Mouse (Mus musculus): ENCODE results near the gene Lonrf2.

Gene Lonrf2

GRCm38 (mm10) chr1:38835568-38836476 lies 689 bp downstream of the Lonrf2 start:
- DNase-seq (ENCODE audit: low spot score) = no peak

DNA sequence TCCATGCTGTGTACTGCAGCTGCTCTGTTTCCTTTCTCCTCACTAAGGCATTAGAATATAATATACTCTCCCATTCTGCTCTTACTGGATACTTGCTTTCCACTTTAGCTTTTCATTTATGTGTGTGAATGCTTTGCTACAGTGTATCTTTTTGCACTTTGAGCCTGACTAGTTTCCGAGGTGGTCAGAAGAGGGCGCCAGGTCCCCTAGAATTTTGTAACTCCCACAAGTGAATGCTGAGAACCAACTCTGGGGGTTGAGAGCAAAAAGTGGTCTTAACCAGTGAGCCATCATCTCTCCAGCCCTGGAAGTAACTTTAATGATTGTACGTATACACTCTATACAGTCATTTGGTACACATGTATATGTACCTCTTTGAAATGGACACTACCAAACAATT lies 1.6 kb downstream of the Lonrf2 start:
- no peak for DNase-seq (ENCODE audit: low spot score)

- DNase-seq (ENCODE audit: low spot score) = no peak
Measured at GRCm38 (mm10) chr1:38824926-38825325, 11.6 kb downstream of the Lonrf2 start.

DNA sequence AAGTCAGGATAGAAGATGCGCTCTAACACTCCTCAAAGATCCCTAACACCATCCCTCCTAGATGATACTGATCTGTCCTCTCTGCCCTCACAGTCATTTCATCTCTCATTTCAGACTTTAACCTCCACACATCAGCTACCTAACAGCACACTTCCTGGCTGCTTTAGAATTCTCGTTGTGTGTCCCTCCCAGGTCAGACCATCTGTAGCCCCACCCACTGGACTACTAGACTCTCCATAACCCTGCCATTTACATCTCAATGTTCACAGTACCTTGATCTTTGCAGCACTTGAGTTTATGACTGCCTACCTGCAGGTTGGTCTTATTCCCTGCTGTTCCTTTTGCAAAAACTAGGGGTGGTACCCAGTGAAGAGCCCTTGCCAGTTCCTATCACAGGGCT lies 12.7 kb downstream of the Lonrf2 start:
- DNase-seq (ENCODE audit: low spot score) = no peak

DNA sequence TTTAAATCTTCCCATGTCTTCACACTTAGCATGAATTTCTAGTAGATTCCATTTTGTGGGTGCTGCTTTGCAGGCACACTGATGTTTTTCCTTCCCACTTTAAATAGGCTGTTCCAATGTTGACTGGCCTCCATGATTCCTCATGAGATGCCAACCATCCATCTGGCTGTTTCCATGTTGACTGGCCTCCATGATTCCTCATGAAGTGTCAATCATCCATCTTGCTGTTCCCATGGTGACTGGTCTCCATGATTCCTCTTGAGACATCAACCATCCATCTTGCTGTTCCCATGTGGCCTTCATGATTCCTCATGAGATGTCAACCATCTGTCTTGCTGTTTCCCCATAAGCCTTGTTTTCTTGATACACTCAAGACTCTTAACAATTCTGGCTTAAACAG lies 16.8 kb downstream of the Lonrf2 start:
- no peak for DNase-seq (ENCODE audit: low spot score)

- DNase-seq (ENCODE audit: low spot score) = no peak
Measured at GRCm38 (mm10) chr1:38817671-38818070, 18.8 kb downstream of the Lonrf2 start.

DNA sequence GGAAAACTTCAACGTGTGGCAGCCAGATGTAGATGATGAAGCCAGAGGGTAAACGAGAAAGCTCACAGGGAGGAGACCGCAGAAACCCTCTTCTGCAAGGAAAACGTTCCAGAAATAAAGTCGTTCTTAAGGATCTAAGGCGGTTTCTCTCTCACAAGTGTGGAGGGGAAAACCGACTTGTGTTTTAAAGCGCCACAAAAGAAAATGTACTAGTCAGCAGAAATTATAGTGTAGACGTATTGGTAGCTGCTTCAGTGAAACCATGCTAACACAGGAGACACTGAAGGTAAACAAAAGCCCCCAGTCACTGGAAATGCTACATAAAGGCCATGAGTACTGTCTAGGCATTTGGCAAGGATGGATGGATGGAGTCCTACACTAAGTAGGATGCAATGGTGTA lies 19.2 kb downstream of the Lonrf2 start:
- no peak for DNase-seq (ENCODE audit: low spot score)

GRCm38 (mm10) chr1:38816306-38816705 lies 20.2 kb downstream of the Lonrf2 start:
- DNase-seq (ENCODE audit: low spot score) = no peak

DNA sequence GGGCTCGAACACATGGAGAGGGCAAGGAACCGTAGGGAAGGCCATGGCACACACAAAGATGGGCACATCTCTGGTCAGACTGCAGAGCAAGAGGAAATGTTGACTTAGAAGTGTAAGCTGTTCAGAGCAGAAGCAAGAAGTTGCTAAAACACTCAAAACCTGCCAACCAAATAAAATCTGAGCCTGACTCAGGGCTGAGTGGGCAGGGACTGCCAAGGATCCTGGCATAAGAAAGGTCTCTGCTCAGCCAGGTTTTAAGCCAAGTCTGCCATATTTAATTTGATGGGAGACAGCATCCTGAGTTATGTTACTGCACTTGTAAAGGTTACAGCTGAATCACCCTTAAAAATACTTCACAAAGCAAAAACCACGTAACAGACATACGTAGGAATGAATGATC lies 29.4 kb downstream of the Lonrf2 start:
- DNase-seq (ENCODE audit: low spot score) = no peak

DNA sequence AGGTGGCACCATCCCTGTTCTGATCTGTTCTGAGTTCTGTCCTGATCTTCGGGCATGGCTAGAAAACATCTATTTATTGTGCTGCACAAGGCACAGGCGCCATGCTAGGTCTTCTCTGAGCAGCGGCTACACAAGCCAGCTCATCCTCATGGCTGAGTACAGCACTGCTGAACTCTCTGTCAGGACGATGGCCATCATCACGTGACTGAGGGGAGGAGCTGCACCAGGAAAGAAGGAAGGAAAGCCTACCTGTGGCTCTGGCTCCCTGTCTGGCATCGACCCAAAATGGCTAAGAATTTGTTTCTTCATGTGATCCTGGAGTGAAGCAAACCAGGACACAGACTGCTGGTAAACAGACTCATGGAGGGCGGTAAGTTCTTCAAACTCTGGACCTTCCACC lies 36.1 kb downstream of the Lonrf2 start:
- DNase-seq (ENCODE audit: low spot score) = no peak

DNA sequence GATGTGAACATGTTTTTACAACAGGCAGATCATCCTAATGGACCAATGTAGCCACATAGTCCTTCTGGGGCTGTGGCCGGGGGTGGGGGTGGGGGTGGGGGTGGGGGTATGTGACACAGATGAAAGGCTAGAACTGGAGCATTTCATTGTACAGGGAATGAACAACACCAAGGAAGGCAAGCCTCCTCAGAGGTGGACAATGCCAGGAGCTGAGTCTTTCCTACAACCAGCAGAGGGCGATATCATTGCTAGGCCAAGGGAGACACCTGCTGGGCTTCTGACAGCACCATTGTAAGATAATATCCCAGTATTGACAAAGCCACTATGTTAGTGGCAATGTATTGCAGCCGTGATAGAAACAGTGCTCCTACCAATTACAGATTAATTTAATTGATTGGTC lies 37.2 kb downstream of the Lonrf2 start:
- no peak for DNase-seq (ENCODE audit: low spot score)

- DNase-seq (ENCODE audit: low spot score) = no peak
Measured at GRCm38 (mm10) chr1:38796936-38797335, 39.6 kb downstream of the Lonrf2 start.

DNA sequence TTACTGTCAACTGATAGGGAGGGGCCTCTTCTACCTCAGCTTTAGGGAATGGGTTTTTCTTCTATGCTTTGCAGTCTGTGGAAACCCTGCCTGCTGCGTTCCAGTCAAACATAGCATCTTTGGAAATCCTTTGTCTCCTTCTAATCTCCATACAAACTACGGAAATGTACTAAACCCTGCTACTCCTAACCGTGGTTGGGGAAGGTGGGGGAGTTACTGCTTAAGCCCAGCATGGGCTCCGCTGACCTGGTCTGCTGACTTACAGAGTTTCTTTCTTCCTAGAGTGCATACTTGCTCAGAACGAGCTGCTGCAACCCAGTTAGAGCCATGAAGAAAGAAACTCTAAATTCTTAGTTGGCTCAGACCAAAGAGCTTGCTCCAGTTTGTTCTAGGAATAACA lies 41.0 kb downstream of the Lonrf2 start:
- no peak for DNase-seq (ENCODE audit: low spot score)

GRCm38 (mm10) chr1:38791016-38791810 lies 45.3 kb downstream of the Lonrf2 start:
- DNase-seq (ENCODE audit: low spot score) = no peak

DNA sequence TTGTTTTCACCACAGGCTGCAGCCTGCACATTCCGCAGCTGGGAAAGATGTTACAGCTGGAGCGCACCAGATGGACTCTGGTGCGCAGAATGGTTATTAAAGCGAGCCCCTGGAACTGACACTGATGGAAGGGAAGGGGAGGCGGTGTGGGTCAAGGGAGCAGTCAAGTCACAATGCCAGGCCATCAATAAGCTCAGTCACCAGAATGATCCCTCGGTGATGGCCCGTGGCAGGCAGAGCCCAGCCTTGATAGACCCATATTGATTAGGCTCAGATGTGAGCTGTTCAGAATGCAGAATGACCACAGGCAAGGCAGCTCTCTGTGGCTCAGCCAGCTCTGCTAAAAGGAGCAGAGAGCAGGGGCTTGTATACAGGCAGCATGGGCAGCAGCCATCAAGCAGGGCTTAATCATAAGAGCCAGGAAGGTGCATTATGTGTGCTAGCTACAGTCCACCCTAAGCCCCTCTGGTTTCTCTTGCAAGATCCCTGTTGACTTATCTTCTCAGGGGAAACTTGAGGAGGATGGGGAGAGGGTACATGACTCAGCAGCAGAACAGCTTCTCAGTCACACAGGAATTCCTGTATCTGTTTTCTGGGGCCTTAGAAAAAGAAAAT lies 46.4 kb downstream of the Lonrf2 start:
- DNase-seq (ENCODE audit: low spot score) = no peak

GRCm38 (mm10) chr1:38788904-38789303 lies 47.6 kb downstream of the Lonrf2 start:
- no peak for DNase-seq (ENCODE audit: low spot score)

DNA sequence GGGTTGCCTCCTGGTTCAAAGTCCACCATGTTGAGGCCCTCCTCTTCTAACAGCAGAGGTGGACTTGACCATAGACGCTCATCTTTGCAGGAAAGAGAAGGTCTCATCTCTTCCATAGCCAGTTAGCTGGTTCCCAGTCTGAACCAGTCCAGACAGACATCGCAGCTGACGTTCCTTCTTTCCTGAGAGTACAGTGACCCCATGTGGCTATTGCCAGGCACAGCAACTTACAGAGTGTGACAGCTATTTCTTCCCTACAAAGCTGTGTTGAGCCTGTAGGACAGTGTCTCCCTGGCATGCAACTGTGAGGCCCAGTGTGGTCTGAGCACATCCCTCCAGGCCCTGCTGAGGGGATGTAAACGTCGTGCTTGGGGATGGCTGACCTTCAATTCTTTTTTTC lies 49.1 kb downstream of the Lonrf2 start:
- no peak for DNase-seq (ENCODE audit: low spot score)

- no peak for DNase-seq (ENCODE audit: low spot score)
Measured at GRCm38 (mm10) chr1:38786358-38786757, 50.2 kb downstream of the Lonrf2 start.

GRCm38 (mm10) chr1:38778271-38778670 lies 58.2 kb downstream of the Lonrf2 start:
- DNase-seq (ENCODE audit: low spot score) = no peak

DNA sequence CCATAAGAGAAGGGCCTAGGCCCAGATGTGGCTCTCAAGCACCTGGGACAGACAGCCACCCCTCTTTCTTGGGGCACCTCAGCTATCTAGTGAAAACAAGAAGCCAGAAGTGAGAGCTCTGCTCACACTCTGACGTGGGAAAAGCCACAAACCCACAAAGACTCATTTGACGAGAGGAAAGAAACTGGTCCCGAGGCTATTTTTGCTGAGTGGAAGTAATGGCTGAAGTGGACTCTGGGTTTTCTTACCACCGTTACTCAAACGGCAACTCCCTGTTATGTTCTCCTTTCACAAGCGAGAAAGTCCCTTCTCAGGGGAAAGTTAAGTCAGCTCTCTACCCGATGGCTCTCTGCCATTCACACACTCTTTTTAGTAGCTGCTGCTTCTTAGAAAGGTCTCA lies 59.0 kb downstream of the Lonrf2 start:
- no peak for DNase-seq (ENCODE audit: low spot score)

DNA sequence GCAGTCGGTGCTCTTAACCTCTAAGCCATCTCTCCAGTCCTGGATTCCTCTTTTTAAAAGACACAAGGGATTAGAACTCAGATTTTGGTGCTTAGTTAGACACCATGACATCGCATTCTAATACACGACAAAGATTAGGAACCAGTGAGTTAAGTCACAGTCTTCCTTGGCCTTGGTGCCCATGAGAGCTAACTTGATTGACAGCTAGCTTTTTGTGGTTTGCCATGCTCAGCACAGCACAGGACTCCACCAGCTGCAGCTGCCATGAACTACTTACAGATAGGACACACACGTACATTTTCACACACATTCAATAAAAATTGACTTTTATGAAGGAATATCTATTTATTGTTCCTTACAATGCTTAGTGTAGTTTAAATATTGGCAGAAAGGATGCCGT lies 60.8 kb downstream of the Lonrf2 start:
- DNase-seq (ENCODE audit: low spot score) = no peak

DNA sequence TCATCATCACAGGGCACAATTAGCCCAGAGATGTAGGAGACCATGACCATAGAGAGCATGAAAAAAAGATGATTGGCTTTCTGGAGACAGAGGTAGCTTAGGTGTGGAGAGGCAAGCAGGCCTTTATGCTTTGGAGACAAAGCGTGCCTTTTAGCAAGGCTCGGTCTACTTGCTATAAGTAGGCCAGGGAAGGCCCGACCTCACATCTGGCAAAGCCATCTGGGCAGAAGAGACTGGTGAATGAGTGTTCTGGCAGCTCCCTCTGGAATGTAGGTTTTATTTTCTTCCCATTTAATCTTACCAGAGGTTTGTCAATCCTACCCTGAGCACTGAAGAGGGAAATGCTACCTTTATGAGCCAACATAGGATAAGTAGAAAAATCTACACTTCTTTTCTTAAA lies 65.8 kb downstream of the Lonrf2 start:
- DNase-seq (ENCODE audit: low spot score) = no peak

DNA sequence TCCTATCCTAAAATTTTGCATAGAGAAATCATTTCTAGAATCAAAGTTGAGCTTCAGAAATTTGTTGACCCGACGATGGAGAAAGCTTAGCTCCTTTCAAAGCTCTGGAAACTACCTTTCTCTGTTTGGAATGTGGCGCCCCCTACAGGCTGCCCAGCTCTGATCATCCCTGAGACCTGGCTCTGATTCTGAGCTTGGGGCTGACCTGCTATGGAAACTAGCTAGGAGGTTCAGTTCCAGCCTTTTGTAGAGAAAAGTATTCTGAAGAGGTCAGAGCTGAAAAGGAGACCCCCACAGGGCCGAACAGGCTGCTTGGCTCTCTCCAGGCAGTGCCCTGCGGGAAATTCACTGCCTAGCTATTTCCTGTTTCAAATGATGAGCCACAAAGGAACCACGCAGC lies 66.6 kb downstream of the Lonrf2 start:
- no peak for DNase-seq (ENCODE audit: low spot score)

Measured in ovary, adult 18-20 months (tissue).